ENCODE assay signal across 28 mouse cellular contexts in genomic region chr9:89264571-89264970, GRCm38 (mm10).
"Had no signal": no experiment of that assay in that cellular context is flagged by ENCODE, and none has a peak within 500 bp of the region (broad histone marks: within the 10 kb centered on the region; RNA-seq: fewer than 3 reads in every experiment).

No protein-coding gene starts in this region.

- H3K9me3 ChIP-seq: embryonic facial prominence, embryonic 10.5 days; embryonic facial prominence, embryonic 12.5 days; embryonic facial prominence, embryonic 13.5 days; embryonic facial prominence, embryonic 15.5 days; forebrain, embryonic 12.5 days; forebrain, embryonic 13.5 days; forebrain, embryonic 15.5 days had no signal

- H3K4me3 ChIP-seq: embryonic facial prominence, embryonic 10.5 days; embryonic facial prominence, embryonic 12.5 days; embryonic facial prominence, embryonic 13.5 days; embryonic facial prominence, embryonic 15.5 days; erythroblast, embryonic 14.5 days; forebrain, embryonic 10.5 days; forebrain, embryonic 12.5 days; forebrain, embryonic 13.5 days; forebrain, embryonic 15.5 days; gastrocnemius, adult 2 months; heart, adult 2 months had no signal

- H3K9ac ChIP-seq: embryonic facial prominence, embryonic 12.5 days; embryonic facial prominence, embryonic 13.5 days; embryonic facial prominence, embryonic 15.5 days; forebrain, embryonic 12.5 days; forebrain, embryonic 13.5 days; forebrain, embryonic 15.5 days; forebrain, postnatal 0 days had no signal

- DNase-seq: cerebellum, adult 2 months; cerebellum, adult 8-10 months; cerebellum, adult 9-10 months; cerebellum, adult 9-11 months; cerebellum, postnatal 10 days; cerebellum, postnatal 14 days; cerebellum, postnatal 25 days; cerebellum, postnatal 36 days; embryo, embryonic 11 days; forebrain, postnatal 0 days; gastrocnemius, adult 2 months; gastrocnemius, postnatal 10 days; gastrocnemius, postnatal 14 days; gastrocnemius, postnatal 25 days; gastrocnemius, postnatal 36 days; heart, adult 18-20 months; heart, adult 2 months had no signal

- H3K27me3 ChIP-seq: embryonic facial prominence, embryonic 12.5 days; embryonic facial prominence, embryonic 13.5 days; embryonic facial prominence, embryonic 15.5 days; forebrain, embryonic 12.5 days; forebrain, embryonic 13.5 days; forebrain, embryonic 15.5 days had no signal

- ATAC-seq: forebrain, embryonic 13.5 days; forebrain, embryonic 14.5 days; forebrain, embryonic 15.5 days; forebrain, embryonic 16.5 days; forebrain, postnatal 0 days had no signal

- H3K4me2 ChIP-seq: embryonic facial prominence, embryonic 12.5 days; embryonic facial prominence, embryonic 13.5 days; embryonic facial prominence, embryonic 15.5 days; forebrain, embryonic 12.5 days; forebrain, embryonic 13.5 days; forebrain, embryonic 15.5 days had no signal

- H3K4me1 ChIP-seq: embryonic facial prominence, embryonic 10.5 days; embryonic facial prominence, embryonic 12.5 days; embryonic facial prominence, embryonic 13.5 days; embryonic facial prominence, embryonic 15.5 days; forebrain, embryonic 10.5 days; forebrain, embryonic 12.5 days; forebrain, embryonic 13.5 days; forebrain, embryonic 15.5 days had no signal

- H3K36me3 ChIP-seq: embryonic facial prominence, embryonic 10.5 days; embryonic facial prominence, embryonic 12.5 days; embryonic facial prominence, embryonic 13.5 days; embryonic facial prominence, embryonic 15.5 days; forebrain, embryonic 10.5 days; forebrain, embryonic 12.5 days; forebrain, embryonic 15.5 days had no signal

- H3K27ac ChIP-seq: embryonic facial prominence, embryonic 10.5 days; embryonic facial prominence, embryonic 12.5 days; embryonic facial prominence, embryonic 13.5 days; embryonic facial prominence, embryonic 15.5 days; forebrain, embryonic 10.5 days; forebrain, embryonic 12.5 days; forebrain, embryonic 13.5 days; forebrain, embryonic 15.5 days; gastrocnemius, adult 2 months; heart, adult 2 months had no signal
